15 mouse cellular contexts compared by ENCODE assay signal in genomic region chr3:105803600-105803999, GRCm38 (mm10). TPM values are rescaled to one million over a fixed set of nuclear protein-coding genes. Genes with fewer than 3 reads are reported as not detected.
DNase-seq lines count a peak whose midpoint lies in the region; ATAC-seq and TF ChIP-seq lines count a peak whose summit lies in the region.
"Had no signal": no experiment of that assay in that cellular context is flagged by ENCODE, and none has a peak within 500 bp of the region (broad histone marks: within the 10 kb centered on the region; RNA-seq: fewer than 3 reads in every experiment).

No protein-coding gene starts in this region.

- no peak overlapping the region for H3K4me3 ChIP-seq in liver, adult 2 months (ENCODE audit: insufficient read depth, low read depth, low read length)
- H3K4me3 ChIP-seq in liver, postnatal 0 days (ENCODE audit: low read depth, low read length), result no peak overlapping the region
- H3K4me3 ChIP-seq in brown adipose tissue, adult 24 weeks (ENCODE audit: insufficient read depth, low read depth, low read length), result no peak overlapping the region
- no peak overlapping the region for H3K4me3 ChIP-seq in thymus, adult 2 months (ENCODE audit: control insufficient read depth, insufficient read depth, low read length)
- H3K4me3 ChIP-seq in stomach, postnatal 0 days (ENCODE audit: low read depth, low read length), result no peak overlapping the region
- H3K4me3 ChIP-seq: embryonic facial prominence, embryonic 12.5 days; midbrain, embryonic 10.5 days; myocyte had no signal

- H3K4me1 ChIP-seq in liver, adult 2 months (ENCODE audit: control insufficient read depth, insufficient read depth, low read length), result peaks cover 18% of the 10 kb centered on the region
- peaks cover 50% of the 10 kb centered on the region for H3K4me1 ChIP-seq in liver, postnatal 0 days (ENCODE audit: insufficient read depth)
- peaks cover 29% of the 10 kb centered on the region for H3K4me1 ChIP-seq in brown adipose tissue, adult 24 weeks (ENCODE audit: control insufficient read depth, insufficient read depth, insufficient read length, low read length)
- H3K4me1 ChIP-seq in thymus, adult 2 months (replicated peaks; ENCODE audit: control insufficient read depth, insufficient read depth, low read length), result peaks cover 13% of the 10 kb centered on the region
- H3K4me1 ChIP-seq in stomach, postnatal 0 days (replicated peaks; ENCODE audit: control insufficient read depth, insufficient read depth), result peaks cover 2% of the 10 kb centered on the region; the same call in 1 of the 2 replicates

- no peaks in the 10 kb centered on the region for H3K9me3 ChIP-seq in liver, postnatal 0 days (ENCODE audit: low read length)
- no peaks in the 10 kb centered on the region for H3K9me3 ChIP-seq in stomach, postnatal 0 days (ENCODE audit: control insufficient read depth, low read length)
- H3K9me3 ChIP-seq: embryonic facial prominence, embryonic 12.5 days; midbrain, embryonic 10.5 days had no signal

- no peak for TF ChIP-seq POLR2A in liver, adult 2 months (IDR thresholded peaks at IDR 0.05; ENCODE audit: extremely low read depth, insufficient read depth, low read length)
- TF ChIP-seq POLR2A in thymus, adult 2 months (IDR thresholded peaks at IDR 0.05; ENCODE audit: control insufficient read depth, extremely low read depth, insufficient read depth, low read length, poor library complexity), result no peak

- no peak for TF ChIP-seq CTCF in liver, adult 2 months (IDR thresholded peaks at IDR 0.05; ENCODE audit: low read depth, low read length)
- no peak for TF ChIP-seq CTCF in liver, postnatal 0 days (IDR thresholded peaks at IDR 0.05; ENCODE audit: low read depth)
- TF ChIP-seq CTCF in thymus, adult 2 months (IDR thresholded peaks at IDR 0.05; ENCODE audit: borderline replicate concordance, control insufficient read depth, extremely low read depth, insufficient read depth, low read length, poor library complexity), result no peak
- TF ChIP-seq CTCF in stomach, postnatal 0 days (IDR thresholded peaks at IDR 0.05; ENCODE audit: low read depth), result no peak

- no peaks in the 10 kb centered on the region for H3K36me3 ChIP-seq in liver, adult 2 months (ENCODE audit: control insufficient read depth, insufficient read depth, low read length)
- no peaks in the 10 kb centered on the region for H3K36me3 ChIP-seq in liver, postnatal 0 days (replicated peaks; ENCODE audit: insufficient read depth, low read length)
- no peaks in the 10 kb centered on the region for H3K36me3 ChIP-seq in thymus, adult 2 months (ENCODE audit: control insufficient read depth, insufficient read depth, low read length)
- H3K36me3 ChIP-seq in stomach, postnatal 0 days (ENCODE audit: control insufficient read depth, insufficient read depth, low read length), result no peaks in the 10 kb centered on the region
- H3K36me3 ChIP-seq: embryonic facial prominence, embryonic 12.5 days; midbrain, embryonic 10.5 days had no signal

- no peak overlapping the region for H3K9ac ChIP-seq in liver, adult 2 months (ENCODE audit: low read depth, low read length)
- no peak overlapping the region for H3K9ac ChIP-seq in liver, postnatal 0 days (replicated peaks)
- no peak overlapping the region for H3K9ac ChIP-seq in stomach, postnatal 0 days (ENCODE audit: low read length)
- H3K9ac ChIP-seq: embryonic facial prominence, embryonic 12.5 days had no signal

- 71% methylated on average over 11 of the region's 11 CpGs for WGBS in liver, adult 2 months
- WGBS in liver, postnatal 0 days (ENCODE audit: insufficient replicate concordance), result 54% methylated on average over 11 of the region's 11 CpGs
- WGBS in thymus, adult 2 months, result 82% methylated on average over 11 of the region's 11 CpGs
- 71% methylated on average over 11 of the region's 11 CpGs for WGBS in stomach, postnatal 0 days

- DNase-seq in liver, adult 2 months (ENCODE audit: extremely low read depth, low read depth, low spot score), result no peak
- no peak for DNase-seq in liver, postnatal 0 days
- DNase-seq in monocyte, adult 2 months (ENCODE audit: low read depth in 1 of 2, low spot score in 2 of 2), result peak; percentile 71 to 78
- DNase-seq in thymus, adult 2 months, result no peak
- DNase-seq in stomach, postnatal 0 days (ENCODE audit: low spot score), result no peak
- DNase-seq: adrenal gland, postnatal 25 days; gastrocnemius, postnatal 36 days; heart, postnatal 4 days; layer of hippocampus, adult 9-11 months had no signal

- no peaks in the 10 kb centered on the region for H3K27me3 ChIP-seq in liver, adult 2 months (ENCODE audit: control insufficient read depth, insufficient read depth, low read length)
- H3K27me3 ChIP-seq in liver, postnatal 0 days (ENCODE audit: insufficient read depth, low read length), result no peaks in the 10 kb centered on the region
- no peaks in the 10 kb centered on the region for H3K27me3 ChIP-seq in thymus, adult 2 months (ENCODE audit: control insufficient read depth, insufficient read depth, low read length)
- no peaks in the 10 kb centered on the region for H3K27me3 ChIP-seq in stomach, postnatal 0 days (ENCODE audit: control insufficient read depth, insufficient read depth, low read length)
- H3K27me3 ChIP-seq: embryonic facial prominence, embryonic 12.5 days had no signal

- H3K27ac ChIP-seq in liver, adult 2 months (replicated peaks; ENCODE audit: insufficient read depth, low read depth, low read length), result peak overlapping the region; percentile 44
- H3K27ac ChIP-seq in liver, postnatal 0 days (ENCODE audit: low read depth), result no peak overlapping the region
- H3K27ac ChIP-seq in brown adipose tissue, adult 24 weeks (replicated peaks; ENCODE audit: low read depth, low read length), result peak overlapping the region; percentile 66
- no peak overlapping the region for H3K27ac ChIP-seq in thymus, adult 2 months (ENCODE audit: control insufficient read depth, insufficient read depth, low read length)
- no peak overlapping the region for H3K27ac ChIP-seq in stomach, postnatal 0 days (replicated peaks)
- H3K27ac ChIP-seq: embryonic facial prominence, embryonic 12.5 days; kidney, postnatal 0 days; midbrain, embryonic 10.5 days had no signal

- ATAC-seq in liver, postnatal 0 days, result no peak
- ATAC-seq in CD4-positive, CD25-positive, alpha-beta regulatory T cell, adult 4 months, result peak; percentile 40
- no peak for ATAC-seq in stomach, postnatal 0 days (ENCODE audit: low FRiP score, low TSS enrichment)

- no peak overlapping the region for H3K4me2 ChIP-seq in liver, postnatal 0 days (ENCODE audit: low read depth, low read length)
- no peak overlapping the region for H3K4me2 ChIP-seq in stomach, postnatal 0 days (replicated peaks; ENCODE audit: low read depth)
- H3K4me2 ChIP-seq: embryonic facial prominence, embryonic 12.5 days had no signal

- H3K79me2 ChIP-seq in liver, adult 2 months (ENCODE audit: control insufficient read depth, insufficient read depth, low read length), result peaks cover 7% of the 10 kb centered on the region; the same call in 1 of the 2 replicates

- no peak for TF ChIP-seq EP300 in liver, postnatal 0 days (IDR thresholded peaks at IDR 0.05; ENCODE audit: low read depth)
- TF ChIP-seq EP300 in stomach, postnatal 0 days (optimal IDR thresholded peaks at IDR 0.05), result no peak

RNA-seq across cellular contexts. Expression of gene Rap1a, which starts 2.5 kb away (rescaled TPM):
- 50.9 and 65.2 TPM in 2 replicates for total RNA-seq in liver, adult 2 months (2014; rRNA removed)
- 8.7 and 10.0 TPM in 2 replicates for polyA plus RNA-seq in liver, adult 2 months (2012; rRNA removed)
- 89.0 and 93.3 TPM in 2 replicates for polyA plus RNA-seq in liver, postnatal 0 days (2015; fragmentation: Nextera tagmentation; extraction: Ambion mirVana)
- polyA plus RNA-seq in CD4-positive, CD25-positive, alpha-beta regulatory T cell, adult 4 months (2017; shearing (Covaris generic)), result 100 to 1,000 TPM; 120 to 139 TPM
- 103 and 111 TPM in 2 replicates for polyA plus RNA-seq in brown adipose tissue, adult 24 weeks (2012; ENCODE audit: insufficient read depth, insufficient read length, missing spikeins)
- 11.8 and 14.4 TPM in 2 replicates for polyA plus RNA-seq in thymus, adult 2 months (2012; rRNA removed)
- 119 and 120 TPM in 2 replicates for polyA plus RNA-seq in stomach, postnatal 0 days (2015; fragmentation: Nextera tagmentation; extraction: Ambion mirVana)

Comparison
In these comparisons a context has a peak if more than half of its experiments do, and no peak if none do; other contexts are left out.
1. H3K27ac ChIP-seq: peak in liver, adult 2 months (single experiment) and brown adipose tissue, adult 24 weeks (single experiment); none in liver, postnatal 0 days (single experiment), thymus, adult 2 months (single experiment) and stomach, postnatal 0 days (single experiment).
2. DNase-seq: peak in monocyte, adult 2 months (2 of 2); none in liver, adult 2 months (single experiment), liver, postnatal 0 days (single experiment), thymus, adult 2 months (single experiment) and stomach, postnatal 0 days (single experiment).